Mouse (Mus musculus) adrenal gland, postnatal 36 days (tissue): ENCODE data around the gene Cript. TPM values are rescaled to one million over a fixed set of nuclear protein-coding genes. Genes with fewer than 3 reads are reported as not detected.
"Not testable (repeated sequence)": the region's sequence is repeated elsewhere in the genome, so short reads cannot be mapped to it uniquely, and the experiment has no call there.

ENCODE experiments used
- DNase-seq, 2 experiments: peaks; one replicate each; pipeline ENCODE4 v3.0.0; 2021; ENCODE audit warnings: mixed read lengths in 1 of 2
- total RNA-seq, 2 experiments: library from RNA; stranded (reverse); gene quantifications; 2 replicates each; pipeline ENCODE4 v1.2.3; 2021

Gene Cript
- total RNA-seq, 2 experiments from 2014 or later = 64.3 to 69.0 TPM

GRCm38 (mm10) chr17:87049696-87050095 lies 24.3 kb downstream of the Cript start:
- peak; percentile 72 to 75 for DNase-seq

- peak; percentile 89 to 90 for DNase-seq
Measured at GRCm38 (mm10) chr17:87050469-87051175, 25.3 kb downstream of the Cript start.

GRCm38 (mm10) chr17:87051652-87052051 lies 26.3 kb downstream of the Cript start:
- DNase-seq = no peak

- DNase-seq = no peak
Measured at GRCm38 (mm10) chr17:87052432-87052831, 27.1 kb downstream of the Cript start.

GRCm38 (mm10) chr17:87053921-87054320 lies 28.6 kb downstream of the Cript start:
- DNase-seq = peak; percentile 35 to 65

DNA sequence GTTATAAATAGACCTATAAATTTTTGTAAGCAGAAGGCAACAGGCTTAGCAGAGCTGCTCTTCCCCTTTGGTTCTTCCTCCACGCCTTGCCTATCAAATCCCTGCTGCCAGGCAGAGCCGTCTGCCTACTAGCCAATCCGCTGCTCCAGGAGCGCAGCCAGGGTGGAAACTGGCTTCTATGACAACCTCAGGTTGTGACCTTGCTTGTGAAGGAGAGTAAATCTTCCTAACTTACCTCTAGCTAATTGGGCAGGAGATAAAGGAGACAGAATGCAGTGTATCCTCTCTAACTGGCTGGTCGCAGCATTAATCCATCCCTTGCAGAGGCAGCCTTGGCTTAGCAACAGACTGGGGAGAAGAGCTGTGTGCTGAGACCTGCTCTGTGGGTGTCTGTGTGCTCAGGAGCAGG lies 29.7 kb downstream of the Cript start:
- DNase-seq = peak; percentile 87 to 90

DNA sequence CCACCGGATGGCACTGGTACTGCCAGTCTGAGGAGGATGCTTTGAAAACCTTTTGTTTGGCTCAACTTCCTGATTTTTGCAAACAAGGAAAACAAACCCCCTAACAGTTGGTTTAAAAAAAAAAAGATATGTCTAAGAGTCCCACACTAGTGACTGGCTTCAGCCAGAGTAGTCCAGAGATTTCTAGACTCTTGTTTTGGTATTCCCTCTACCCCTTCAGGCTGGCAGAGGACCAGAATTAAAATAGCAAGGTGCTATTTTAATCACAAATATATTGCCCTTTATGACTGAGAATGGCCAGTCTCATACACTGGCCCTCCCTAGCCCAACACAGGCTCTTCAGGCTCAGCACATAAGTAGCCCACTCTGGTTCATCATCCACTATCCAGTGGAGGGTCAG lies 30.3 kb downstream of the Cript start:
- DNase-seq = no peak

GRCm38 (mm10) chr17:87056761-87057160 lies 31.4 kb downstream of the Cript start:
- DNase-seq = no peak

- no peak for DNase-seq
Measured at GRCm38 (mm10) chr17:87057486-87058266, 32.3 kb downstream of the Cript start.

GRCm38 (mm10) chr17:87062639-87063038 lies 37.3 kb downstream of the Cript start:
- peak; percentile 24 to 35 for DNase-seq

DNA sequence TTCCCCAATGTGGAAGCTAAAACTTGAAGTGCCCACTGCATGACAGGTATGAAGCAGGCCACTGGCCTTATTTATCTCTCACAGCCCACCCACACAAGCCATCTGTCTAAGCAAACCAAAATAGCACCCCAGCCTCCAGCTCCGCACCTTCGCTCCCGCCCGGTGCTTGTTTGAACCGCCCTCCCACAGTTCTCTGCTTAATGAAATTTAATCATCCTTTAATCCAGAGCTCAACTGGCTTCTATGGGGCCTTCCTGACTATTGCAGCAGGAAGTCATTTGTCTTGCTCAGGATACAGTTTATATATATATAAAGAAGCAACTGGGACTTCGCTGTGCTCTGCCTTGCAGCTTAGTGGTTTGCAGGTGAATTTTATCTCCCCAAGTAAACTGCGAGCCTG lies 38.1 kb downstream of the Cript start:
- DNase-seq = no peak

- DNase-seq = no peak
Measured at GRCm38 (mm10) chr17:87063969-87064368, 38.6 kb downstream of the Cript start.

DNA sequence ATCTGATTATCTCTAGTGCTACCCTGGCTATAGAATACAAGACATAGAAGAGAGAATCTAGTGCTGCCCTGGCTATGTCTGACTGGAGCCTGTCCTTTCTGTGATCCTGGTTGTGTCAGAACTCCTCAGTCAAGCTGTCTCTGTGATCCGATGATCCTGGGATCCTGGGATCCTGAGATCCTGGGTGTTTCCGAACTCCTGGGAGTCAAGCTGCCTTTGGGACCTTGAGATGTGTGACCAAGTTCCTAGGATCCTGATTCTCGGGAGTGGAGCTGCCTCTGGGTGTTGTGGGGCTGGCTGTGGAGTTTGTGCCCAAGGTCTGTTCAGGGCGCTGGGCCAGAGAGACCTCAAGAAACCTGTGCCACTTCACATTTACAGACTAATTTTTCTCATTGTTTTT lies 43.6 kb downstream of the Cript start:
- DNase-seq = no peak

DNA sequence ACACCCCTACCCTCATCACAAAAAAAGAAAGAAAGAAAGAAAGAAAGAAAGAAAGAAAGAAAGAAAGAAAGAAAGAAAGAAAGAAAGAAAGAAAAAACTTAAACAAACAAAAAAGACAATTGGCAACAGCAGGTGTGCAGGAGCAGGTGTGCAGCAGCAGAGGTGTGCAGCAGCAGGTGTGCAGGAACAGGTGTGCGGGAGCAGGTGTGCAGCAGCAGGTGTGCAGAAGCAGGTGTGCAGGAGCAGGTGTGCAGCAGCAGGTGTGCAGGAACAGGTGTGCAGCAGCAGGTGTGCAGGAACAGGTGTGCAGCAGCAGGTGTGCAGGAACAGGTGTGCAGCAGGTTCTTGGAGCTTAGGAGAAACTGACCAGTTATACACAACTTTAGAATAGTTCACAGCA lies 46.8 kb downstream of the Cript start:
- not testable (repeated sequence) for DNase-seq

GRCm38 (mm10) chr17:87072766-87073440 lies 47.6 kb downstream of the Cript start:
- no peak for DNase-seq

GRCm38 (mm10) chr17:87073470-87073869 lies 48.1 kb downstream of the Cript start:
- DNase-seq = no peak

GRCm38 (mm10) chr17:87078217-87078616 lies 52.9 kb downstream of the Cript start:
- DNase-seq = not testable (repeated sequence)

- DNase-seq = peak in 1 of 2 experiments; percentile 31
Measured at GRCm38 (mm10) chr17:87080724-87081123, 55.4 kb downstream of the Cript start.

DNA sequence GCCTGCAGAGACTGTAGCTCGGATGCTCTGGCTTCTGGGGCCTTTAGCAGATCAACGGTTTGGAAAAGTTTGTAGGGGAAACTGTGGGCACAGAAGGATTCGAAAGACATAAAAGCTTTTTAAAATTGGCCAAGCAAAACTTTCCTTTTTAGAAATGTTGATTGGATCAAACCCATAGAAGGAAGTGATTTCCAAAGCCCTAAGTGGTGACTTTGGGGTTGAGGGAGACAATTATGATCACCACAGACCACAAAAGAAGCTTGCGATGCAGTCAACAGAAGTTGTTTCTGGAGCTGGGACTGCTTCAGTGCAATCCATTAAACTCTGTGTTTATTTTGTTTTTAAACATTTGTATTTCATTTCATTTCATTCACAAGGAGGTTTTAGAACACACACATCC lies 57.2 kb downstream of the Cript start:
- no peak for DNase-seq

GRCm38 (mm10) chr17:87083671-87084070 lies 58.3 kb downstream of the Cript start:
- no peak for DNase-seq
